Mouse (Mus musculus) urinary bladder, postnatal 10 days (tissue): ENCODE data around the gene Vmn2r30.
"Not testable (repeated sequence)": the region's sequence is repeated elsewhere in the genome, so short reads cannot be mapped to it uniquely, and the experiment has no call there.

Source experiments
- DNase-seq: peaks from one replicate; pipeline ENCODE4 v3.0.0; 2022; ENCODE audit warnings: low spot score

The Vmn2r30 gene

GRCm38 (mm10) chr7:7337509-7337908 lies at the start of gene Vmn2r30:
Vmn2r30 (minus strand) TSS chr7:7337609.
- DNase-seq = not testable (repeated sequence)

DNA sequence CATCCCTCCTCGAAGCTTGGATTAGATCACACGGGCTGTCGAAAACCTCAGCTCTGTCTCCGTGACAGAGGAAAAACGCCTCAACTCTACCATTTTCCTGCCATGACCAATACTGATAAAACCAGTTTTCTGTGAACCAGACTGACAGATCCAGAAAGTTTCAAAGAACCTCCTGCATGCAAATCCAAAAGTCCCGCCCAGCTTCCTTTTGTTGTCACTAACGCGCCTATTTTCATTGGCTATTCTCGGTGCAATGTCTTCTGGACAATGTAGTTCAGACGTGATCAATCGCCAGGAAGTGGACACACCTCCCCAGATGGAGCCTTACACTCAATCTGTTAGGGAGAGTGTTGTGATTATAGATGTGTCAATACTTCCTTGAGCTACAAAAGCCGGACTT lies 37.0 kb upstream of the Vmn2r30 start, which contains the start of gene Gm45783:
Gene Gm45783 (minus strand): TSS at position 143 of the 400 bp plus-strand sequence.
- DNase-seq = not testable (repeated sequence)

GRCm38 (mm10) chr7:7295595-7295994 lies 41.8 kb downstream of the Vmn2r30 start:
- DNase-seq = no peak

DNA sequence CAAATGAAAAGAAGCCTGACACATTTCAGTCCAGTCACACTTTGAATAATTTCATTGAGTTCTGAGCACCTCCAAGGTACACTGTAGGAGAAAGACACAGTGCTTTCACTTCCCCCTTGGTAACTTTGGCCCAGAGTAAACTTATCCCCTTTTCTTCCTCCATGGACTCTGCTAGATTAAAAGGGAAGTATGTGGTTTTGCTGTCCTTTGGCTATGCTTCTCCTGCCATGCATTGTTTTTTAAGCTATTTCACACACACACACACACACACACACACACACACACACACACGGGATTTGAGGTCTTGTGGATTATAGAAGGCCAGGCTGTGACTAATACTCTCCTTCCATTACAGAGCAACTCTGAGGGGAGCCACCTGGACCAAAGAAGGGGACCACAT lies 56.0 kb downstream of the Vmn2r30 start:
- DNase-seq = no peak

GRCm38 (mm10) chr7:7277966-7278567 lies 59.3 kb downstream of the Vmn2r30 start, which contains the start of gene Gm45844:
Gm45844 (minus strand) TSS chr7:7278289.
- DNase-seq = peak; percentile 49

- DNase-seq = not testable (repeated sequence)
Measured at GRCm38 (mm10) chr7:7277556-7277955, 59.9 kb downstream of the Vmn2r30 start.
